Mouse (Mus musculus) CH12.LX (cell line): ENCODE data around the gene Gm5741.

Experiments
- BHLHE40 ChIP-seq: IDR thresholded peaks from 2 replicates; pipeline ENCODE4 v1.6.1; 2011; ENCODE audit warnings: mild to moderate bottlenecking, low read depth, low read length, improper control_type of control experiment
- CHD2 ChIP-seq: IDR thresholded peaks from 2 replicates; pipeline ENCODE4 v1.6.1; 2011; ENCODE audit warnings: low read length, improper control_type of control experiment
- CTCF ChIP-seq, 2 experiments: IDR thresholded peaks in 1 of 2; conservative IDR thresholded peaks in 1 of 2; 2 replicates each; pipeline ENCODE4 v1.5.1; 2011 to 2012; ENCODE audit warnings: low read depth in 2 of 2, low read length in 2 of 2, improper control_type of control experiment in 1 of 2, inconsistent platforms in 1 of 2, mild to moderate bottlenecking in 1 of 2, moderate library complexity in 1 of 2
- E2F4 ChIP-seq: IDR thresholded peaks from 2 replicates; pipeline ENCODE4 v1.6.1; 2011; ENCODE audit warnings: low read depth, low read length, improper control_type of control experiment; ENCODE audit not compliant: insufficient replicate concordance
- EP300 ChIP-seq: IDR thresholded peaks from 2 replicates; pipeline ENCODE4 v1.6.1; 2011; ENCODE audit warnings: low read length, improper control_type of control experiment
- GABPA ChIP-seq: IDR thresholded peaks from 2 replicates; pipeline ENCODE4 v1.6.1; 2012; ENCODE audit warnings: low read depth, low read length, improper control_type of control experiment, inconsistent platforms; ENCODE audit not compliant: insufficient replicate concordance
- MAX ChIP-seq: IDR thresholded peaks from 2 replicates; pipeline ENCODE4 v1.6.1; 2011; ENCODE audit warnings: low read length, improper control_type of control experiment
- POLR2A ChIP-seq: IDR thresholded peaks from 2 replicates; pipeline ENCODE4 v1.6.1; 2011; ENCODE audit warnings: low read depth, mild to moderate bottlenecking, improper control_type of control experiment, low read length
- POLR2AphosphoS2 ChIP-seq: IDR thresholded peaks from 2 replicates; pipeline ENCODE4 v1.6.1; 2011; ENCODE audit warnings: low read depth, low read length, improper control_type of control experiment
- SMC3 ChIP-seq: IDR thresholded peaks from 2 replicates; pipeline ENCODE4 v1.6.1; 2011; ENCODE audit warnings: low read depth, low read length, improper control_type of control experiment
- USF1 ChIP-seq: IDR thresholded peaks from 2 replicates; pipeline ENCODE4 v1.6.1; 2014; ENCODE audit warnings: low read depth, mild to moderate bottlenecking, inconsistent platforms, low read length, improper control_type of control experiment
- ZMIZ1 ChIP-seq: IDR thresholded peaks from 2 replicates; pipeline ENCODE4 v1.6.1; 2012; ENCODE audit warnings: low read depth, mild to moderate bottlenecking, inconsistent platforms, low read length, improper control_type of control experiment

DNA sequence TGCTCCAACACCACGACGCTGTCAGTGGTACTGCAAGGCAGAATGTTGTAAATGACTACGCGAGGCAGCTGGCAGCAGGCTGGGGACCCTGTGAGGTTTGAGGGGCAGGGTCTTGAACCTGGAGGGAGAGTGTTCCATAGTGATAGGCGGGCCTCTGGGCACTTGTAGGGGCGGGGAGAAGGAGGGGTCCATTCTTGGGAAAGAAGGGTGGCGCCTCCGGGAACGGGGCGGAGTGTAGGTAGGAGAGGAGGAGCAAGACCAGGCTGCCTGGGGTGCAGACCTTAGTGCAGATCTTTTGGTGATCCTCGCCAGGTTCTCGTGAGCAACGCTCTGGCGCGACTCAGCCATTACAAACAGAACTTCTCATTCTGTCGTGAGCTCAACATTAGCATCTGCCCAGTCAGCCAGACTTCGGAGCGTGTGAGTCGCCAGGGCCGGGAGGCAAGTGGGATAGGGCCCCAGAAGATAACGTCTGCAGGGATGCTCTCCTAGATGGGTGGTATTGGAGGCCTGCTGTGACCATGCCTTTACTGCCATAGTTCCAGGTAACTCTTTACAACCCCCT, 23.8 kb upstream of the Gm5741 start:
- no peak for TF ChIP-seq POLR2AphosphoS2
- no peak for TF ChIP-seq GABPA
- TF ChIP-seq CHD2, result no peak
- no peak for TF ChIP-seq E2F4
- TF ChIP-seq CTCF (conservative IDR thresholded peaks at IDR 0.05 in 1 of 2, IDR thresholded peaks at IDR 0.05 in 1 of 2; ENCODE audit: low read depth in 2 of 2, low read length in 2 of 2), result no peak
- no peak for TF ChIP-seq USF1
- no peak for TF ChIP-seq EP300
- TF ChIP-seq SMC3, result no peak
- TF ChIP-seq ZMIZ1, result no peak
- TF ChIP-seq POLR2A, result no peak
- TF ChIP-seq BHLHE40, result no peak
- no peak for TF ChIP-seq MAX
